Mouse (Mus musculus) lung, postnatal 0 days (tissue): ENCODE results near the gene Vmn2r22. TPM values are rescaled to one million over a fixed set of nuclear protein-coding genes. Genes with fewer than 3 reads are reported as not detected.

Source experiments
- polyA plus RNA-seq: library from polyadenylated mRNA; unstranded; fragments of >200 nt; fragmentation: Nextera tagmentation; extraction: Ambion mirVana; gene quantifications from 2 replicates; pipeline ENCODE4 v1.2.1, GENCODE M21; 2015

Vmn2r22 gene
- polyA plus RNA-seq, 1 experiment from 2014 or later = not detected

Other genes with a start within 250 kb of the Vmn2r22 start
- gene Vmn2r20, start 232.6 kb downstream of the Vmn2r22 start, polyA plus RNA-seq = not detected in 2 replicates
- gene Vmn2r21, start 117.3 kb downstream of the Vmn2r22 start, polyA plus RNA-seq = not detected in 2 replicates
- gene Vmn2r23, start 51.9 kb upstream of the Vmn2r22 start, polyA plus RNA-seq = not detected in 2 replicates
- not detected in 2 replicates for gene Vmn2r24, start 128.2 kb upstream of the Vmn2r22 start, polyA plus RNA-seq
- gene Vmn2r25, start 202.7 kb upstream of the Vmn2r22 start, polyA plus RNA-seq = 0.04 TPM in 1 of 2 replicates, not detected in the other